Mouse (Mus musculus) hindbrain, postnatal 0 days (tissue): ENCODE measurements around the gene Cadm4. TPM values are rescaled to one million over a fixed set of nuclear protein-coding genes. Genes with fewer than 3 reads are reported as not detected.
A peak's percentile ranks its signal among the peaks of the same experiment; 100 is the strongest.

ENCODE experiments used
- ATAC-seq: fragments of 200-750 bp; cut with Nextera tagmentation; 2 replicates; pipeline ENCODE4 v1.8.0; 2017; ENCODE audit warnings: mild to moderate bottlenecking, moderate TSS enrichment, moderate library complexity
- DNase-seq: peaks from one replicate; pipeline ENCODE4 v3.0.0-alpha.2; 2015; ENCODE audit warnings: low spot score
- H3K27ac ChIP-seq: fragments of 300-500 bp; sonication (generic); 2 replicates; pipeline ENCODE4 v1.5.1; 2014; ENCODE audit warnings: mild to moderate bottlenecking
- H3K27me3 ChIP-seq: fragments of 300-500 bp; sonication (generic); 2 replicates; pipeline ENCODE4 v1.6.1; 2014; ENCODE audit warnings: low read length, mixed read lengths; ENCODE audit not compliant: insufficient read depth
- H3K36me3 ChIP-seq: fragments of 300-500 bp; sonication (generic); 2 replicates; pipeline ENCODE4 v1.6.1; 2014; ENCODE audit warnings: low read length, mixed read lengths; ENCODE audit not compliant: insufficient read depth
- H3K4me1 ChIP-seq: fragments of 300-500 bp; sonication (generic); 2 replicates; pipeline ENCODE4 v1.6.1; 2014; ENCODE audit warnings: antibody characterized with exemption, low read length, mixed read lengths; ENCODE audit not compliant: insufficient read depth
- H3K4me2 ChIP-seq: fragments of 300-500 bp; sonication (generic); 2 replicates; pipeline ENCODE4 v1.6.1; 2014; ENCODE audit warnings: low read depth, mild to moderate bottlenecking, low read length, moderate library complexity, mixed read lengths
- H3K4me3 ChIP-seq: fragments of 300-500 bp; sonication (generic); 2 replicates; pipeline ENCODE4 v1.5.1; 2014; ENCODE audit warnings: low read length
- H3K9ac ChIP-seq: fragments of 300-500 bp; sonication (generic); replicated peaks from 2 replicates; pipeline ENCODE4 v1.6.1; 2014; ENCODE audit warnings: mild to moderate bottlenecking, low read length, moderate library complexity, mixed read lengths
- H3K9me3 ChIP-seq: fragments of 300-500 bp; sonication (generic); 2 replicates; pipeline ENCODE4 v1.6.1; 2016; ENCODE audit warnings: low read length, mixed read lengths
- CTCF ChIP-seq: IDR thresholded peaks from 2 replicates; pipeline ENCODE4 v1.5.1; 2016; ENCODE audit warnings: antibody characterized with exemption, control low read depth, low read depth
- WGBS: fragments of 180-500 bp; shearing (Covaris S2); extraction: QIAGEN DNeasy Blood & Tissue Kit; methylation state at CpG from one replicate; pipeline ENCODE4 v1.1.7; 2014; 5-methylcytosine and 5-hydroxymethylcytosine counted together
- polyA plus RNA-seq: library from polyadenylated mRNA; unstranded; fragments of >200 nt; fragmentation: Nextera tagmentation; extraction: Ambion mirVana; gene quantifications from 2 replicates; pipeline ENCODE4 v1.2.1, GENCODE M21; 2015
- total RNA-seq: library from RNA; depleted of rRNA; stranded (reverse); fragments of >200 nt; gene quantifications from 2 replicates; pipeline ENCODE4 v1.2.3, GENCODE M21; 2014

Gene Cadm4
- total and polyA plus RNA-seq, 2 experiments from 2014 or later: 101 to 423 TPM

DNA sequence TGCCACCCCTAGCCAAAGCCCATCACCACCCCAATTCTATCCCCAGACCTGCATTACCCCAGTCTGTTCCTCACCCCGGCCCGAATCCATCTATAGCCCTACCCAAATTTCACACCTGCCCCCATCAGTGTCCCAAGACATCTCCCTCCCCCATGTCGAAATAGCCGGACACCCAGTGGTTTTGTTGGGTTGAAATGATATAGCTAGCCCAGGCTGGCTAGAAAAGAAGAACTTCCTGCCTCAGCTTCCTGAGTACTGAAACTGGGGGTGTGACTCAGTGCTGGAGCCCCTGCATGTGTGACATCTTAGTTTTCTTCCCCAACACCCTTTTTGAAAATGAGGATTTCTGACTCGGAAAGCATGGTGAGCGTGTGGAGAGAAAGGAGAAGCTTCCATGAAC, 15.0 kb upstream of the Cadm4 start:
- no peaks in the 10 kb centered on the region for H3K9me3 ChIP-seq

DNA sequence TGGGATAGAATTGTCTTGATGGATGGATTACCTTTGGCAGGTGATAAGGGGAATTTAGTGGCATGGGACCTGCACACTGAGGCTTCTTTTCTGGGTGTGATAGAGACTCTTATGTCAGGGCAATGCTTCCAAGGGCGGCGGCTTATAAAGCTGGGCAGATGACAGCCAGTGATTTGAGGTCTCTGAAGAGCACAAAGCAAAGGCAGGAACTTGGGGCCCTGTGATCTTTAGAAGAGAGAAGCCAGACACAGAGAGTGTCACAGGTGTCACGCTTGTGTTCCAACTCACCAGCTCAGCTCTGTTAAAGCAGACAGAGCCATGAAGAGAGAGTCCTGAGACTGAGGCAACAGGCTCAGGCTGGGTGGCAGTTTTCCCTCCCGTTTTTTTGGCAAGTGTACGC, 13.9 kb upstream of the Cadm4 start:
- H3K27ac ChIP-seq: no peak overlapping the region
- no peak overlapping the region for H3K9ac ChIP-seq
- no peak overlapping the region for H3K4me2 ChIP-seq
- H3K4me3 ChIP-seq: no peak overlapping the region
- DNase-seq (no peak), ATAC-seq (no peak)
- no peaks in the 10 kb centered on the region for H3K36me3 ChIP-seq
- no peak for TF ChIP-seq CTCF
- WGBS: 81% methylated on average over 5 of the region's 5 CpGs
- no peaks in the 10 kb centered on the region for H3K27me3 ChIP-seq
- no peaks in the 10 kb centered on the region for H3K4me1 ChIP-seq
- H3K9me3 ChIP-seq: no peaks in the 10 kb centered on the region

More for the DNA sequence above, 15.0 kb upstream of the Cadm4 start:
- Histone ChIP-seq H3K4me2 (no peak overlapping the region), H3K9ac (no peak overlapping the region), H3K36me3 (no peaks in the 10 kb centered on the region), H3K4me1 (peaks cover 3% of the 10 kb centered on the region; the same call in 1 of the 2 replicates), H3K4me3 (no peak overlapping the region), H3K27me3 (no peaks in the 10 kb centered on the region), H3K27ac (no peak overlapping the region)
- DNase-seq (no peak), ATAC-seq (no peak)
- TF ChIP-seq CTCF: no peak
- WGBS: 92% methylated on average over 6 of the region's 6 CpGs

DNA sequence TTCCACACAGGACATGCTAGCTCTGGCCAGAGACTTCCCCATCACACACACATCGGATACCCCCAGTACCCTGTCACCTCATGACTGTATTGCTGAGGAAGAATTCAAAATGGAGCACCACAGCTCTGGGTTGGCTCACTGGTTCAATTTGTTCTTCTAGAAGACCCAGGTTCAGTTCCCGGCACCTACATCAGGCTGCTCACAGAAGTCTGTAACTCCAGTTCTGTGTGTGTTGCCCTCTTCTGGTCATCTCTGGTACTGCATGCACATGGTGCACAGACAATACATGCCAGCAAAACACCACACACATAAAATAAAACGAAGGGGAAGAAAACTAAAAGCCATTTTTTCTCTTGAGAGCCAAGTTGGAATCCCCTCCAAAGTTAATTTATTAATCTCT, 12.7 kb upstream of the Cadm4 start:
- no peak for ATAC-seq
- WGBS: 87% methylated on average over 3 of the region's 3 CpGs

DNA sequence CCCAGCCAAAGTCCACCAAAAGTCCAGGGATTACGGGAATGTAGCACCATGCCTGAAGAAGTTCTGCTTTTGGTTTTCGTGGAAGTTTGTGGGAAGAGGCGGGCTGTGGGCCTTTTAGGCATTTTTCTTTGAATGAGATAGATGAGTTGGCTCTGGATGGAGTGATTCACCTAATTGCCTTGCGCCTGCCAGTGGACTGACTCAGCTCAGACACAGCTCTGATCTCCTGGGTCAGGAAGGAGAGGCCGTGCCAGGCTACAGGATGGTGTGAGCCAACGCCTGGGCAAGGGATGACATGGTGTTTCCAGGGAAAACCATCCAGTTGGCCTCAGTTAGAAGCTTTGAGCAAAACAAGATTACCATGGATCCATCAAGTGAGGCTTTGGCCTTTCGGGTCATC, 11.5 kb upstream of the Cadm4 start:
- Histone ChIP-seq H3K4me2 (no peak overlapping the region), H3K27ac (no peak overlapping the region), H3K4me1 (no peaks in the 10 kb centered on the region), H3K27me3 (no peaks in the 10 kb centered on the region), H3K9me3 (no peaks in the 10 kb centered on the region), H3K4me3 (no peak overlapping the region), H3K9ac (no peak overlapping the region), H3K36me3 (no peaks in the 10 kb centered on the region)
- no peak for ATAC-seq
- DNase-seq: no peak
- 93% methylated on average over 7 of the region's 7 CpGs for WGBS
- no peak for TF ChIP-seq CTCF

More for the DNA sequence above, 12.7 kb upstream of the Cadm4 start:
- Histone ChIP-seq H3K4me3 (no peak overlapping the region), H3K4me2 (no peak overlapping the region), H3K9ac (no peak overlapping the region), H3K9me3 (no peaks in the 10 kb centered on the region), H3K4me1 (no peaks in the 10 kb centered on the region), H3K36me3 (no peaks in the 10 kb centered on the region), H3K27me3 (no peaks in the 10 kb centered on the region), H3K27ac (no peak overlapping the region)
- peak; percentile 58 for TF ChIP-seq CTCF
- no peak for DNase-seq

DNA sequence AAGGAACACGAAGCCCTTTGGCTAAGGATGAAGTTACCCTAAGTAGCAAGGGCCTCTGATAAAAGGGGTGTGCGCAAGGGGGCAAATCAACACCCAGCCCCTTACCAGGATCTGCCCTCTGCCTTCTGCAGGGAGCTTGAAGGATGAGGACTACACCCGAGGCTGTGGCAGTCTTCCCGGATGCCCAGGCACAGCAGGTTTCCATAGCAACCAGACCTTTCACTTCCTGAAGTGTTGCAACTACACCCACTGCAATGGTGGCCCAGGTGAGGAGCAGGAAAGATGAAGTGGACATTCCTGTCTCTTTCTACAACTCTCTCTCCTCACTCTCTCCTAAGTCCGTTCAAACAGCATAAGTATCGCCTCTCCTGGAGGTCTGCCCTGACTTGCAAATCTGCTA, 9.4 kb upstream of the Cadm4 start:
- 63% methylated on average over 6 of the region's 6 CpGs for WGBS
- Histone ChIP-seq H3K36me3 (no peaks in the 10 kb centered on the region), H3K9me3 (no peaks in the 10 kb centered on the region), H3K4me2 (no peak overlapping the region), H3K4me3 (no peak overlapping the region), H3K27ac (no peak overlapping the region), H3K9ac (no peak overlapping the region), H3K4me1 (no peaks in the 10 kb centered on the region), H3K27me3 (no peaks in the 10 kb centered on the region)
- ATAC-seq: no peak
- peak; percentile 60 for DNase-seq
- TF ChIP-seq CTCF: no peak

DNA sequence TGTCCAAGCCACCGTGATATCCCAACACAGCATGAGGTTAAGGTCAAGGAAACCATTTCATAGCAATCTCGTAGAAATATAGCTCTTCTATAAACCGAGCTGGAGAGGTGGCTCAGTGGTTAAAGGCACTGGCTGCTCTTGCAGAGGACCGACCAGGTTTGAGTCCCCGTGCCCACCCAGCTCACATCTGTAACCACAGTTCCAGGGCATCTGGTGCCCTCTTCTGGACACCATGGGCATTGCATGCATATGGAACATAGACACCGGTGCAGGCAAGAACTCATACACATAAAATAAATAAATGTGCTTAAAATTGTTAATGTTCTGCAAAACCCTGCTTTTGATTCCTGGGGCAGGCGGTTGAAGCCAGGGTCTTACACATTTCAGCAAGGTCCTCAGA, 8.9 kb upstream of the Cadm4 start:
- Histone ChIP-seq H3K27me3 (no peaks in the 10 kb centered on the region), H3K9me3 (no peaks in the 10 kb centered on the region), H3K4me3 (no peak overlapping the region), H3K4me2 (no peak overlapping the region), H3K36me3 (no peaks in the 10 kb centered on the region), H3K9ac (no peak overlapping the region), H3K4me1 (no peaks in the 10 kb centered on the region), H3K27ac (no peak overlapping the region)
- TF ChIP-seq CTCF: peak; percentile 71
- ATAC-seq (no peak), DNase-seq (peak; percentile 25)
- 77% methylated on average over 7 of the region's 7 CpGs for WGBS

DNA sequence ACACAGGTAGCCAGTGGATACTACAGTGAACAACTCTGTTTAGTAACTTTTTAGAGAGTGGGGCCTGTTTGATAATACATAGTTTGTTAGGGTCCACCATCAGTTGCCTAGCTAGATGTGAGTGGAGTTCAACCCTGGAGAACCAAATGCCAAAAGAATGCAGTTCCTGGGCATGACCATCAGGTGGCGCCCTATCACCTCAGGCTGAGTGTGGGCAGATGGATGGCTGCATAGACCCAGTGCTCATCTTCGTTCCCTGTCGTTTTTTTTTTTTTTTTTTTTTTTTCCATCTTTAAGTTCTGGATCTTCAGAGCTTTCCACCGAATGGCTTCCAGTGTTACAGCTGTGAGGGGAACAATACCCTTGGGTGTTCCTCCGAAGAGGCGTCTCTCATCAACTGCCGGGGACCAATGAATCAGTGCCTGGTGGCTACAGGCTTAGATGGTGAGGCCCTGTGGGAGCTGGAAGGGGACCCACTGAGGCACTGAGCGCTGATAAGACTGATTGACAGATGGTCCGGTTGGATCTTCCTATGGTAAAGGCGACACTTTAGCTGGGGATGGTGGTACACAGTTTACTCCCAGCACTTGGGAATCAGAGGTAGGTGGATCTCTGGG, 7.8 kb upstream of the Cadm4 start:
- TF ChIP-seq CTCF: peak; percentile 94
- ATAC-seq: peak; percentile 56
- Histone ChIP-seq H3K27me3 (no peaks in the 10 kb centered on the region), H3K36me3 (no peaks in the 10 kb centered on the region), H3K4me3 (no peak overlapping the region), H3K9me3 (no peaks in the 10 kb centered on the region), H3K4me1 (no peaks in the 10 kb centered on the region), H3K27ac (no peak overlapping the region), H3K9ac (no peak overlapping the region), H3K4me2 (no peak overlapping the region)
- WGBS: 37% methylated on average over 10 of the region's 10 CpGs
- DNase-seq: peak; percentile 73
